Mouse (Mus musculus): Measurements from ENCODE around the gene Hspb8. TPM values are rescaled to one million over a fixed set of nuclear protein-coding genes. Genes with fewer than 3 reads are reported as not detected.

Gene Hspb8
- total RNA-seq (2015) (0.20 TPM in 1 of 2 replicates, not detected in the other), total RNA-seq (2017) (not detected in 2 replicates)

DNA sequence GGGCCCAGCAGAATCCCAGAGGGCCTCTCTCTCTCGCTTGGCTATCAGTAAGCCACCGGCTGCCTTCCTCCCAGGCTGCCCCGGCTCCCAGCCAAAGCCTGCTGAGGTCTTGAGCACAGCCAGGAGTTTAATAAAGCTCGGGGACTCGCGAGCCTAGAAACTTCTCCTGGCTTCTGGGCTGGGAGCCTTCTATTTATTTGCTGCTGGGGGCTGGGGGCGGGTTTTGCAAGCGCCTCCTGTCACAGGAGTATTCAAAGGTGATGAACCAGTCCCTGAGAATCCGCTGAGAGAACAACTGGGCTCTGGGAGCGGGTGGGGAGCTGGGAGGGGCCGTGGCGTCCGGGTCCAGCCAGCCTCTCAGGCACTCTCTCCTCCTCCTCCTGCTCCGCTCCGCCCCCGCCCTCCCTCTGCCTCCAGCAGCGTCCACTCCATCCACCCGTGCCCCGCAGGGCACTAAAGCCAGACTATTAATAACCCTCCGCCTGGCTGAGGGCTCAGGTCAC, at the start of gene Hspb8:
Hspb8 (minus strand) TSS at position 166 of the 503 bp plus-strand sequence.
- no peak for ATAC-seq (replicated peaks; ENCODE audit: poor library complexity)

DNA sequence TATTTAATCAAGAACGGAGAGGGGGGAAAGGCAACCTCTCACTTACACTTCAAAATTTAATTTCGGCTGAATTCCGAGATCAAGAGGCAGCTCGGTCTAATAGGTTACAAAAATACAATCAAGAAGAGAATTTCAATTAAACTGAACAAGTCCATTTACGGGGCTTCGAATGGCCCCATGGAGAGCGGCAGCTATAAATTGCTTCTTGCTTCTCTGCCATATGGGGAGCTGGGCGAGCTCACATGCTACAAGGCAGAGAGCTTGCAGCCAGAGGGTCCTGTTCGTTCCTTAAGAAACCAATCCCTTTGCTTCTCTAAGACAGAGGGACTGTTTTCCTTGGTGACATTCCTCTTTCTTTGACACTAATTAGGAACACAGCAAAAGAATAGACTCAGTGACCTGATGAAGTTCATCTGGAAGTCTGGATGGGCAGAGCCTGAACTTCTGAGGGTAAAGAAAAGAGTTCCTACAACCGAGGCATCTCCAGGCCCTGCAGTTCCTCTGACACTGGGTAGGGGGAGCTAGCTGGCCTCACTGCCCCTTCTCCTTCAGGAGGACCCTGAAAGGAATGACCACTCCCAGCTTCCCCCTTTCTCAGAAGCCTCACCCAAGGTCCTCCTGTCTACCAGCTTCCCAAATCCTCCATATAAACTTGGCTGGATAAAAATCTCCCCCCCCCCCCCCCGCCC, 38.8 kb upstream of the Hspb8 start:
- ATAC-seq (replicated peaks; ENCODE audit: poor library complexity) = peak; percentile 58; the same call in 1 of the 2 replicates

DNA sequence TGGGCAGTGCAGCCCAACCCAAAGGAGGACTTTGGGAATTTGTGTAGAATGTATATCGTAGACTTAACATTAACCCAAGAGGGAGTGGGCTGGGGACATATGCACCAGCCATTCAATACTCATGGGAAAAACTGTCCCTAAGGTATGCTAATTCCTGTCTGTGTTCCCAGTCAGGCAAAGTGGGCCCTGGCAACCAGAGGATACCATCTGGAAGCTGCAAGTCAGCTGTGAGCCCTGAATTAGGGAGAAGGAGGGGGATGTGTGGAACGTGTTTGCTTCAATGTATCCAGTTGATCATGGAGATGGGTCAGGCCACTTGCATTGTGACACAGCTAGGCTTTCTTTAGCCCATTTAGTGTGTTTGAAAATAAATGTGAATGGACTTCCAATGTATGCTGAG, 37.3 kb upstream of the Hspb8 start:
- ATAC-seq (replicated peaks; ENCODE audit: poor library complexity) = no peak

DNA sequence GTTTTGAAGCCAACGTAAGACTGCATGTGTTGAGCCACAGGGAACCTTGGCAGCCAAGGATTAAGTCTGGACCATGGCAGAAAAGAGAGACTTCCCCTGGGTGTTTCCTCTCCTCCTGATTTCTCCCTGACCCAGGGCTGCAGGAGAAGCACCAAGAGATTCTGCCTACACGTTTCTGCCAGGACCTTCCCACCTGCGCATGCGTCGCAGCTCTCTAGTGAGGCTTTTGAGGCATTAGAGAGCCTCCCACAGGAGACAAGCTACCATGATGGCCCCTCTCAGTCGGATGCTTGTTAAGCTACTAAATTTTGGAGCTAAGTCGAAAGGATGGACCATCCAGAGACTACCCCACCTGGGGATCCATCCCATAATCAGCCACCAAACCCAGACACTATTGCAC, 35.1 kb upstream of the Hspb8 start:
- no peak for ATAC-seq (replicated peaks; ENCODE audit: poor library complexity)

DNA sequence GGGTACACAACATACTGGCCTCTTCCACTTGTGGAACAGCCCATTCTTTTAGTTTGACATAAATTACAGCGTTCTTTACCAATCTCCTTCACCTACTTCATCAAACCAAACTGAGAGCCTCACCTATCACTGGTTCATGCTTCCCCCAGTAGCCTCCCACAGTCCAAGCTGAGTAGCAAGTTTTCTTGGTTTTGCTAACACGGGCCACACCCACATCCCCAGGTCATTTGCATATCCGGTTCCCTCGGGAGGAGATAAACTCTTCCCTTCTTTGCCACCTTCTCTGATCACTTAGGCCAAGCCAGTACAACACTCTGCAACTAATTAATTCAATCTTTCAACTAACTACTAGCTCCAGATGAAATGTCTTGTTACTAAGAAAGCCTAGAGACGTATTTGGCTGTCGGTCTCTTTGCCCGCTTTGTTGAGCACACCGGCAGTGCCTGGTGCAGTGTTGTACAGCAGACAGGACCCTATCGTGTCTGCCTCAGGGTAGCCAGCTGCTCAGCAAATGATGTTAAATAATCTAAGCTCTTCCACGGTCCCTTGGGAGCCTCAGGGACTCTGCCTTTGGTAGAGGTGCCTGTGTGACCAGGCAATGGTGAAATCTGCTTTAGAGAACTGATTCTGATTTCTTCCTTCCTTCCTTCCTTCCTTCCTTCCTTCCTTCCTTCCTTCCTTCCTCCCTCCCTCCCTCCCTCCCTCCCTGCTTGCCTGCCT, 34.3 kb upstream of the Hspb8 start:
- ATAC-seq (replicated peaks; ENCODE audit: poor library complexity) = 0 out of 2 replicates have a peak, but pooled peaks have one; percentile 17

DNA sequence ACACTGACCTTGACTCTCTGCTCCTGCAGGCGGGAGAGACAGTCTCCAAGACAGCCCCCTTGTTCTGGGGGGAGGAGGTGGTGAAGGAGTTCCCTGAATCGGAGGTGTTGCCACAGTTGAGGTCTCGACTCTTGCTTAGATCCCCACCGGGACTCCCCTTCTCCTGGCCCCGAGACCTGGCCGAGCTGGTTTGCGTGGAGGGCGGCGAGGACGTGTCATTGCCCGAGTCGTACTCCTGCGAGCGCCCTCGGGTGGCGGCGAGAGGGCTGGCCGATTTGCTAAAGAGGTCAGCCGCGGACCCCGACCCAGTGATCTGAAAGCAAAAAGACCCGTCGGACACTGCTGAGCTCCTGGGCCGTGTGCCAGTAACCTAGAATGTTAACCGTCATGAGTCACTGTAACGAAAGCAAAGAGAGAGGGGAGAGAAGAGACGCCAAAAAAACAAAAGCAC, 30.8 kb upstream of the Hspb8 start:
- ATAC-seq (replicated peaks; ENCODE audit: poor library complexity) = peak; percentile 31; the same call in 1 of the 2 replicates

DNA sequence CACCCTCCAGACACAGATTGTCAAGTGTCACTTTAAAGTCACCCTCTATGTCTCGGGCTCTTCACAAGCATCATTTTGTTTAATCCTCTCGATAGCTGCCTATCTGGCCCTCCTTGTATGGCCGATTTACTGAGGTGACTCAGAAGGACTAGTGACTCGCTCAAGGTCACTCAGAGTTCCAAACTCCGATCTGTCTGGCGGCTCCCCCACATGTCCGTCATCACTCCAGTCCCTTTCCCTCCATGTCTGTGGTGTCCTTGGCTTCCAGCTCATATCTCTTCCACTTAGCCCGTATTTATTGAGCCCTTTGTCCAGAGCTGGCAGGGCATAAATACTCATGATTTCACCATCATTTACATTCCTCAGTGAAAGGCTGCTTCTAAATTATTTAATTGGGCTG, 28.2 kb upstream of the Hspb8 start:
- ATAC-seq (replicated peaks; ENCODE audit: poor library complexity) = no peak

DNA sequence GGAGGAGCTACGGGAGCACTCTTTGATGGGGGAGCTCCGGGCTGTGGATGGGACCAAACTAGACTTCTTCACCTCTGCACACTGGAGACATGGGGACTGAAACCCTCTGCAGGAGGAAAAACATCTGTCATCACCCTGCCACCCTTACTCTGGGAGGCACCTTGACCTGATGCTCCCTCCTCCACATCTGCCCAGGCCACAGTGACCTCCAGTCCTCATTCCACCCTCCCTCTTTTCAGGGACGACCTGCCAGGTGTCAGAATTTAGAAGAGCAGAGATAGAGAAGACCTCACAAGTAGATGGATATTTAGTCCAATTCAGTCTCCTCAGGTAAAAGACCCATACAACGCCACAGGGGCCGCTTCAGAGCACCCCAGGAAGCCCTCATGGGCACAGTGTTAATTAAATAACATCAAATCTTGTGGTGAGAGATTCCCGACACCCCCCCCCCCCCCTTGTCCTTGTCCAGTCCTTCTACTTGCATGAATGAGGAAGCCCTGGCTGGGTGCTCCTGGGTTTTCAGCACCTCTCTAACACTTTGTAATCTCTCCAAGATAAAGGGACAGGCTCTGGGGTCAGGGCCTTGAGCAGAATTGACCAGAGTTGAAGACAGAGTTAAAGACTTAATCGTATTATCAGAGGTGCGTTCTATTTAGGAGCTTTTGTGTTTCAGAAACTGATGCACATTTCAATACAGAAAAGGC, 27.0 kb upstream of the Hspb8 start:
- no peak for ATAC-seq (replicated peaks; ENCODE audit: poor library complexity)

DNA sequence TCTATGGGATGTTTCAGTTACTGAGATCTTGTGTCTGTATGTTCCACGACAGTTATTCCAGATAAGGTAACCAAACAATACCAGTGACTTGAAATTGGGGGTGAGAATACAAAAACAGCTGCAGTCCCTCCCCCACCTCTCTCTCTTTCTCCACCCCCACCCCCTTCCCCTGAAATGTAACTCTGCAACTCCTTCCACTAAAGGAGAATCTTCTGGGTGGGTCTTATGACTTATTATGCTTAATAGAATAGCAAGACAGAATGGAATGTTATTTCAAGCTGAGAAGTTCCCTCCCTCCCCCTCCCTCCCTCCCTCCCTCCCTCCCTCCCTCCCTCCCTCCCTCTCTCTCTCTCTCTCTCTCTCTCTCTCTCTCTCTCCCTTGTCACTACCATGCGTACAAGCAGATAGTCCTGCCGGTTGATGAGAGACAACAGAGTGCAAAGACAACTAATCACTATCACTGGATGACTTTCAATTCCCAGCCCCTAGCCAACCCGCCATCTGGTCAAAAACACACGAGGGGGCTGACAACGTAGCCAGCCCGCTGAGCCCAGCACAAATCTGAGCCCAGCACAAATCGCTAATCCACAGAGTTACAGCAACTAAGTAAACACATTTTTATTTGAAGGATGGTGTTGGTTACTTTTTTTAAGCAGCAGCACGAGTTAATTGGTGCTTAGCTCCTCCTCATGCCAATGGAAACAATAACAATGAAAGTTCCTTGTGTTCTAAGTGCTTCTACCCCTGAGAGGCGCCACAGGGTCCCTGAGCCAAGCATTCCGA, 25.9 kb upstream of the Hspb8 start:
- ATAC-seq (replicated peaks; ENCODE audit: poor library complexity) = no peak

DNA sequence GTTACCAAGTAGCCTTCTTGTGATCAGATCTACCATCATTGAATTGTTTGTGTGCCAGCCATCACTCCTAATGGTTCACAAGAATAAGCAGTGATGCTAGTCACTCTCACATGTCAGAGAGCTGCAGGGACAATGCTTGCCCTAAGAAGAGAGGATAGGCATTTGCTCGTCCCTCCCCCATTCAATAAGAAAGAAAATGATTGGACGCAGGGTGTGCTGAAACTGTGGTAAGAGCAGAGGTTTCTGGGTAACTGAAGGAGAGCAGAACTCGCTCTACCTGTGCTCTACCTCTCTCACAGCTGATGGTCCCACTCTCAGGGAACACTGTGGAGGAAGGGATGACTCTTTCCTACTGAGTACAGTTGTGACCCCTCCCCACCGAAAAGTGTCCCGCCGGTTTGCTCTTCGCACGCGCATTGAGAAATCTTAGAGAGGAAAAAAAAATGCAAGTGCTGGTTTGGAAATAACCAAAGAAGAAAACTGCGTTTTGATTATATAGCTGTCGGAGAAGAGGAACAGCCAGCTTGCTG, 25.2 kb upstream of the Hspb8 start:
- ATAC-seq (replicated peaks; ENCODE audit: poor library complexity) = no peak

DNA sequence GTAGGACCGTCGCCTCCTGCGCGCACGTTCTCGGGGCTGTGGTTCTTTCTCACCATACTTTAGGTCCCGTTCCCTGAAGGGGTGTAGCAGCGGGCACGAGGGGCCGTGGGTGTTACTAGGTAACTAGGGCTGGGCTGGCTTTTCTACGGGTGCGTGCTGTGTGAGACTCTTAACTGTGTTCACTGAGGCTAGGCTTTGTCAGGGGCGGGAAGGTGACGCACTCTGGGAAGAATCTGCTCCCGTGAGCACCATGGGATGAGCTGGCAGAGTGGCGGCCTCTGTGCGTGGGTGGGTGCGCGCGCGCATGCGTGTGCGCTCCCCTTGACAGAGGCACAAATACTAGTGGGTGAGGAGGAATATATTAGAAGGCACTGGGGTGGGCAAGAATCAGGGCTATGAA, 23.9 kb upstream of the Hspb8 start:
- no peak for ATAC-seq (replicated peaks; ENCODE audit: poor library complexity)

DNA sequence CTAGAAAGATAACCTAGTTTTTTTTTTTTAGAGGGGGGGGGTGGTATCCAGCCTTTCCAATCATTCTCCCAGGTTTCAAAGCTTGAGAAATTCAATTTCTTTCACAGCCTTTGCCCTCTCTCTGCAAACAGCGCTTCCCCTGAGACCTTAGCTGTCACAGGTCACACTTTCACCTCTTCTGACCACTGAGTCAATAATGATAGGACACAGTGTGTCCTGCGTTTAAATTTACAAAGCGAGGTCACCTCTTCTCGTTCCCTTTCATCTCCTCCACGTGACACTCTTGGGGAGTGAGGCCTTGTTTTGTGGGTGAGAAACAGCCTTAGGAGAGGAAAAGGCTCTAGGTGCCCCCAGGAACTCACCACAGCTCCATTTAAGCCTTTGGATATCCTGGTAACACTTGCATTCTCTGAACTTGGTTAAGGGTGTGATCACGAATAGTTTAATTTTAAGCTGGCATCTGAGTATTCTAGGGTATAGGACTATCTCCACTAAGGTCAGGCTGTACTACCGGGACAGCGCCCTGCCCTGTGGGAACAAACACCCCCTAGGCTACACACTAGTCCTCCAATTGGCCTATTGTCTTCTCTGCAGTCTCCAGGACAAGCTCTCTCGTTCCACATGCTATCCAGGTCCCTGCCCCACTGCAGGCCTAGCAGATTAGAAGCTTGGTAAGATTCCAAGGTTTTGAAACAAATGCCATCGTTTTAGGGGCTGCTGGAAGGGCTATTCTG, 23.1 kb upstream of the Hspb8 start:
- no peak for ATAC-seq (replicated peaks; ENCODE audit: poor library complexity)

DNA sequence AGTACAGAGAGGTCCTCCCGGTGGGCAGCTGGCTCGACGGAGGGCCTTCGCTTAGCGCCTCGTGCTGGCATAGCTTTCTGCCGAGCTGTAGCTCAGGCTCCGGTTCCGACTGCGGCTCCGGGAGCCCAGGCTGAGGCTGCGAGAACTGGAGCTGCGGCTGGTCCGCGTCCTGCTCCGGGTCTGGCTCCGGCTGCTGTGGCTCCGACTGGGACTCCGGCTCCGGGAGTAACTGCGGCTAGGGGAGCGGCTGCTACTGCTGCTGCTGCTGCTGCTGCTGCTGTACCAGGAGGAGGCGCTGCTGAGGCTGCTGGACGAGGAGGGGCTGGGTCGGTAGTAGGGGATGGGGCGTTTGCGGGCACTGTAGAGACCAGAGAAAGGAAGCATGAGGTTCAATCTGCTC, 21.9 kb upstream of the Hspb8 start:
- ATAC-seq (replicated peaks; ENCODE audit: poor library complexity) = no peak

DNA sequence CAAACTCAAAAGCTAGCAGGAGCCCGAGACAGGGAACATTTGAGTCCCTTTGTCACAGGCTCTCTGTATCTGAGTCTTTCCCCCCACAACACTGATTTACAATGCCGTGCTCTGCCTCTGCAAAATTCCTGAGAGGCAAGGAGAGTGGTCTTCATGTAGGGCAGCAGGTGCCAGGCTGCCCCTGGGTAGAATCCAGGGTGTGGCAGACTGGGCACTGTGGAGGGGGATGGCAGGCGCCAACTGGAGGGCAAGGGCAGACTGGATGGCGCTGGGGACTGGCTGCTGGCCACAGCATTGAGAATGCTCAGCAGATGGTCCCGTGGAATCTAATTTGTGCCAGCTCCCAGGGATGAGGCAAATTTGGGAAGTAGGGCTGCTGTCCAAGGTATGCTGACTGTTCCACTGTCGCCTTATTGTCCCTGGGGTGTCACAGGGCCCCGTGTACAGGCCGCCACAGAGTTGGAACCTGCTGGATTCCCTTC, 20.8 kb upstream of the Hspb8 start:
- ATAC-seq (replicated peaks; ENCODE audit: poor library complexity) = no peak

DNA sequence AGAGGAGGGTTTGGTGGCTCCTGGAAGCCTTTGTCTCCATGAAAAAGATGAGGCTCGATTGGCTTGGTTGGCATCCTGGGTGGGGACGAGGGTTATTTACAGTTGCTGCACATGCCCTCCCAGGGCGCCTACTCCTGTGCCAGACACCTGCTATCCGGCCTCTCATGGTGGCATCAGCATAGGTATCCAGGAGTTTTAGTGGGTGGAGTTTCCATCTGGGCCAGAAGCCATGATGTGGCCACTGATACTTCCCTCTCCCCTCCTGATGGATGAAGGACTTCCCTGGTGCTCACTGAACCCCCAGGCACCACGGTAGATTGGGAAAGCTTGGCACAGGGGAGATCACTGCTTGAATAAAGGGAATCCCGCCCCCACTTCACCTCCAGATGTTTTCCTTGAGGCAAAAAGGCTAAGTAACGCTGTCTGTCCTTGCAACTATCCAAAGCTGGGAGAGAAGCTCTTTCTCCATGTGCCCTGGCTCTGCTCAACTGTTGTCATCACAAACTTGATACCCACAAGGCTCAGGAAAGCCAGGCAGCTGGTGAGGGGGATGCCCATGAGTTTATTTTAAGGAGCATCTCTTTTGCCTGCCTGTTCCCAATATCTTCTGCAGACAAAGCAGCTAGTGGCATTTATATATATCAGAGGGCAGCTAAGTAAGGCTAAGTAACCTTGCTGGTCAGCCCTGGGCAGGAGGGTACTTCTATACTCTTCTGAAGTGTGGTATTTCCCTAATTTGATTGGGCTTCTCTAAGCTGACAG, 20.2 kb upstream of the Hspb8 start:
- ATAC-seq (replicated peaks; ENCODE audit: poor library complexity) = no peak

DNA sequence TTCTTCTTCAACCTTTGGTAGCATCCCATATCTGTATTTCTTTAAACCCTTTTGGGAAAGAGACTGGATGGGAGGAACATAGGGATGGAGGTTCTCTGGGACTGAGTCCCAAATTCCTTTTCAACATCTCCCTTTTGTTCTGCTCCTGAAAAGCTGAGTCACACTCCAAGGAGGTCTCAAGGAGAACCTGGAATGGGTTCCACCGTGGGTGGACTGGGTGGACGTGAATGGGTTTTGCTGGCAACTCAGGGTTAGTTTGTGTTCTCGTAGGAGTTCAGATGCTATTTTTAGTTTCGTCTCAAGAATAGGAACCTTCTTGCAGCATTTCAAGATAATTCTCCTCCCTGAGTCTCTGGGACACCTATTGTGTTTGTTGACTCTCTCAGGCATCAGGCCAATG, 17.6 kb upstream of the Hspb8 start:
- ATAC-seq (replicated peaks; ENCODE audit: poor library complexity) = no peak

DNA sequence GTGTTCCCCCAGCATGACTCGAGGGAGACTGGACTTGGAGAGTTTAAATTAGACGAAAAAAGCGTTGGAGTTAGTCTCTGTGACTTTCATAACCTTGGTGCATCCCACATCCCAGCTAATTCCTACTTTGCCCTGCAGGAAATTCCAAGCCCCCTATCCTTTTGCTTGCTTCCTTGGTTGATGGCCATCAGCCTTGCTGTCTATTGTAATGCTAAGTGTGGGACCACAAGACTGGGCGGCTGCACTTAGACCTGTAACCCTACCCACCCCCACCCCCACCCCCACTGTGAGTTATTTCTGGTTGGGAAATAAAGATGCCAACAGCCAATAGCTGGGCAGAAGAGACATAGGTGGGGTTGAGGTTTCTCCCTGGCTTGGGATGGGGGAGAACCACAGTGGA, 15.7 kb upstream of the Hspb8 start:
- ATAC-seq (replicated peaks; ENCODE audit: poor library complexity) = no peak

DNA sequence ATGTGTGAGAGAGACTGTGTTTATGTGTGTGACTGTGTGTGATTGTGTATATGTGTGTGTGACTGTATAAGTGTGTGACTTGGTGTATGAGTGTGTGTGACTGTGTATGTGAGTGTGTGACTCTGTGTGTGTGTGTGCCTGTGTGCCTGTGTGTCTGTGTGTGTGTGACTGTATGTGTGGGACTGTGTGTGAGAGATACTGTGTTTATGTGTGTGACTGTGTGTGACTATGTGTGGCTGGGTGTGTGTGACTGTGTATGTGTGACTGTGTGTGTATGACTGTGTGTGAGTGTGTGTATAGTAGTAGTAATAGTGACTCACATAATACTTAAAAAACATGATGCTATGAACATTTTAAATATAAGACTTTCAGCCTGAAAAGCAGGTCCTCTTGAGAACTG, 13.5 kb upstream of the Hspb8 start:
- ATAC-seq (replicated peaks; ENCODE audit: poor library complexity) = no peak
